11 mouse cellular contexts compared by ENCODE assay signal in genomic region chr11:84914673-84915072, GRCm38 (mm10). TPM values are rescaled to one million over a fixed set of nuclear protein-coding genes. Genes with fewer than 3 reads are reported as not detected.
DNase-seq lines count a peak whose midpoint lies in the region; ATAC-seq and TF ChIP-seq lines count a peak whose summit lies in the region.
"Had no signal": no experiment of that assay in that cellular context is flagged by ENCODE, and none has a peak within 500 bp of the region (broad histone marks: within the 10 kb centered on the region; RNA-seq: fewer than 3 reads in every experiment).

No protein-coding gene starts in this region.

- ATAC-seq in hindbrain, embryonic 12.5 days (ENCODE audit: low FRiP score), result no peak
- ATAC-seq in liver, postnatal 0 days, result no peak

- no peak for DNase-seq in hindbrain, embryonic 10.5 days (ENCODE audit: low spot score)
- peak; percentile 17 for DNase-seq in CD4-positive helper T cell, adult 2 months (ENCODE audit: low read depth, low spot score)
- DNase-seq in c-Kit-positive CD71-positive TER-119-positive erythroid progenitor cells, embryonic 14.5 days (ENCODE audit: low spot score), result peak; percentile 38
- DNase-seq in liver, postnatal 0 days, result no peak
- no peak for DNase-seq in cerebellum, adult 8-10 months
- no peak for DNase-seq in right cerebral cortex, postnatal 4 days
- no peak for DNase-seq in lung, postnatal 10 days
- DNase-seq: heart, adult 18-20 months; kidney, postnatal 4 days had no signal

- H3K4me2 ChIP-seq in hindbrain, embryonic 12.5 days (replicated peaks), result no peak overlapping the region
- H3K4me2 ChIP-seq in liver, postnatal 0 days (ENCODE audit: low read depth, low read length), result peak overlapping the region; percentile 89; the same call in 1 of the 2 replicates

- no peak for TF ChIP-seq EP300 in liver, postnatal 0 days (IDR thresholded peaks at IDR 0.05; ENCODE audit: low read depth)

- H3K36me3 ChIP-seq in hindbrain, embryonic 10.5 days, result peaks cover 49% of the 10 kb centered on the region
- H3K36me3 ChIP-seq in hindbrain, embryonic 12.5 days, result peaks cover 37% of the 10 kb centered on the region
- H3K36me3 ChIP-seq in liver, postnatal 0 days (replicated peaks; ENCODE audit: insufficient read depth, low read length), result peaks cover 26% of the 10 kb centered on the region

- H3K4me1 ChIP-seq in hindbrain, embryonic 10.5 days (replicated peaks), result peaks cover 28% of the 10 kb centered on the region
- H3K4me1 ChIP-seq in hindbrain, embryonic 12.5 days, result peaks cover 21% of the 10 kb centered on the region
- peaks cover 16% of the 10 kb centered on the region for H3K4me1 ChIP-seq in liver, postnatal 0 days (ENCODE audit: insufficient read depth)

- no peak overlapping the region for H3K9ac ChIP-seq in hindbrain, embryonic 12.5 days
- no peak overlapping the region for H3K9ac ChIP-seq in liver, postnatal 0 days (replicated peaks)

- TF ChIP-seq CTCF in liver, postnatal 0 days (IDR thresholded peaks at IDR 0.05; ENCODE audit: low read depth), result peak; percentile 41; the same call in 1 of the 2 replicates

- WGBS in hindbrain, embryonic 10.5 days, result 86% methylated on average over 5 of the region's 5 CpGs
- 84% methylated on average over 5 of the region's 5 CpGs for WGBS in hindbrain, embryonic 12.5 days
- WGBS in liver, postnatal 0 days (ENCODE audit: insufficient replicate concordance), result 79% methylated on average over 5 of the region's 5 CpGs

- H3K9me3 ChIP-seq in hindbrain, embryonic 10.5 days, result no peaks in the 10 kb centered on the region
- no peaks in the 10 kb centered on the region for H3K9me3 ChIP-seq in hindbrain, embryonic 12.5 days (replicated peaks)
- H3K9me3 ChIP-seq in liver, postnatal 0 days (ENCODE audit: low read length), result no peaks in the 10 kb centered on the region

- H3K27me3 ChIP-seq in hindbrain, embryonic 10.5 days (ENCODE audit: insufficient read depth, poor library complexity, severe bottlenecking), result no peaks in the 10 kb centered on the region
- no peaks in the 10 kb centered on the region for H3K27me3 ChIP-seq in hindbrain, embryonic 12.5 days
- H3K27me3 ChIP-seq in liver, postnatal 0 days (ENCODE audit: insufficient read depth, low read length), result no peaks in the 10 kb centered on the region

- peak overlapping the region; percentile 96 for H3K4me3 ChIP-seq in hindbrain, embryonic 10.5 days
- H3K4me3 ChIP-seq in hindbrain, embryonic 12.5 days, result no peak overlapping the region
- no peak overlapping the region for H3K4me3 ChIP-seq in liver, postnatal 0 days (ENCODE audit: low read depth, low read length)

- no peak overlapping the region for H3K27ac ChIP-seq in hindbrain, embryonic 10.5 days
- no peak overlapping the region for H3K27ac ChIP-seq in hindbrain, embryonic 12.5 days
- no peak overlapping the region for H3K27ac ChIP-seq in liver, postnatal 0 days (ENCODE audit: low read depth)
- H3K27ac ChIP-seq: macrophage had no signal

RNA-seq across cellular contexts. Expression of gene Znhit3, which starts 1.5 kb away (rescaled TPM):
- polyA plus RNA-seq in hindbrain, embryonic 10.5 days (2016; fragmentation: Nextera tagmentation; extraction: Ambion mirVana), result 87.0 and 93.5 TPM in 2 replicates
- polyA plus RNA-seq in hindbrain, embryonic 12.5 days (2016; fragmentation: Nextera tagmentation; extraction: Ambion mirVana), result 55.4 and 56.4 TPM in 2 replicates
- polyA plus RNA-seq in liver, postnatal 0 days (2015; fragmentation: Nextera tagmentation; extraction: Ambion mirVana), result 20.1 and 21.8 TPM in 2 replicates

RNA-seq across cellular contexts. Expression of gene Pigw, which starts 34.6 kb away (rescaled TPM):
- polyA plus RNA-seq in hindbrain, embryonic 10.5 days (2016; fragmentation: Nextera tagmentation; extraction: Ambion mirVana), result 2.6 and 2.7 TPM in 2 replicates
- polyA plus RNA-seq in hindbrain, embryonic 12.5 days (2016; fragmentation: Nextera tagmentation; extraction: Ambion mirVana), result 2.6 and 2.7 TPM in 2 replicates
- polyA plus RNA-seq in liver, postnatal 0 days (2015; fragmentation: Nextera tagmentation; extraction: Ambion mirVana), result 1.3 and 1.4 TPM in 2 replicates

RNA-seq across cellular contexts. Expression of gene Myo19, which starts 34.7 kb away (rescaled TPM):
- polyA plus RNA-seq in hindbrain, embryonic 10.5 days (2016; fragmentation: Nextera tagmentation; extraction: Ambion mirVana), result 9.9 and 11.3 TPM in 2 replicates
- 8.8 and 9.3 TPM in 2 replicates for polyA plus RNA-seq in hindbrain, embryonic 12.5 days (2016; fragmentation: Nextera tagmentation; extraction: Ambion mirVana)
- 1.7 and 1.8 TPM in 2 replicates for polyA plus RNA-seq in liver, postnatal 0 days (2015; fragmentation: Nextera tagmentation; extraction: Ambion mirVana)

RNA-seq across cellular contexts. Expression of gene Car4, which starts 42.9 kb away (rescaled TPM):
- polyA plus RNA-seq in hindbrain, embryonic 10.5 days (2016; fragmentation: Nextera tagmentation; extraction: Ambion mirVana), result 6.0 and 10.0 TPM in 2 replicates
- polyA plus RNA-seq in hindbrain, embryonic 12.5 days (2016; fragmentation: Nextera tagmentation; extraction: Ambion mirVana), result 3.2 and 3.9 TPM in 2 replicates
- not detected in 2 replicates for polyA plus RNA-seq in liver, postnatal 0 days (2015; fragmentation: Nextera tagmentation; extraction: Ambion mirVana)
- polyA plus RNA-seq: macrophage had no signal

RNA-seq across cellular contexts. Expression of gene Ggnbp2, which starts 44.1 kb away (rescaled TPM):
- 53.4 and 56.5 TPM in 2 replicates for polyA plus RNA-seq in hindbrain, embryonic 10.5 days (2016; fragmentation: Nextera tagmentation; extraction: Ambion mirVana)
- 76.1 and 85.0 TPM in 2 replicates for polyA plus RNA-seq in hindbrain, embryonic 12.5 days (2016; fragmentation: Nextera tagmentation; extraction: Ambion mirVana)
- 44.7 and 56.3 TPM in 2 replicates for polyA plus RNA-seq in liver, postnatal 0 days (2015; fragmentation: Nextera tagmentation; extraction: Ambion mirVana)

Comparison
In these comparisons a context has a peak if more than half of its experiments do, and no peak if none do; other contexts are left out.
1. DNase-seq: peak in CD4-positive helper T cell, adult 2 months (single experiment) and c-Kit-positive CD71-positive TER-119-positive erythroid progenitor cells, embryonic 14.5 days (single experiment); none in hindbrain, embryonic 10.5 days (single experiment), liver, postnatal 0 days (single experiment), cerebellum, adult 8-10 months (single experiment), right cerebral cortex, postnatal 4 days (single experiment) and lung, postnatal 10 days (single experiment).